Mouse (Mus musculus): ENCODE results near the gene Anxa7.

Anxa7 gene

GRCm38 (mm10) chr14:20479291-20480194, at the start of gene Anxa7:
TSS of gene Anxa7 (minus strand) at chr14:20480133.
- DNase-seq (ENCODE audit: low spot score): peak; percentile 78

- no peak for DNase-seq (ENCODE audit: low spot score)
These were observed 49.7 kb upstream of the Anxa7 start for GRCm38 (mm10) chr14:20529643-20530042.

- no peak for DNase-seq (ENCODE audit: low spot score)
These were observed 40.2 kb upstream of the Anxa7 start for GRCm38 (mm10) chr14:20520179-20520578.

GRCm38 (mm10) chr14:20508424-20508823, 28.5 kb upstream of the Anxa7 start:
- DNase-seq (ENCODE audit: low spot score): no peak

GRCm38 (mm10) chr14:20502966-20503365, 23.0 kb upstream of the Anxa7 start:
- DNase-seq (ENCODE audit: low spot score): no peak

GRCm38 (mm10) chr14:20499982-20500381, 20.0 kb upstream of the Anxa7 start:
- DNase-seq (ENCODE audit: low spot score): no peak

GRCm38 (mm10) chr14:20496603-20497002, 16.7 kb upstream of the Anxa7 start, which contains the start of gene Mss51:
TSS of gene Mss51 (minus strand) at chr14:20496901.
- no peak for DNase-seq (ENCODE audit: low spot score)

- no peak for DNase-seq (ENCODE audit: low spot score)
These were observed 6.1 kb upstream of the Anxa7 start for GRCm38 (mm10) chr14:20486031-20486430.

GRCm38 (mm10) chr14:20482051-20482751, 2.3 kb upstream of the Anxa7 start:
- DNase-seq (ENCODE audit: low spot score): no peak

- no peak for DNase-seq (ENCODE audit: low spot score)
These were observed 1.3 kb upstream of the Anxa7 start for GRCm38 (mm10) chr14:20481211-20481610.

- DNase-seq (ENCODE audit: low spot score): no peak
These were observed 254 bp upstream of the Anxa7 start for GRCm38 (mm10) chr14:20480195-20480579.

GRCm38 (mm10) chr14:20478801-20479200, 1.1 kb downstream of the Anxa7 start:
- DNase-seq (ENCODE audit: low spot score): peak; percentile 37

GRCm38 (mm10) chr14:20478385-20478784, 1.5 kb downstream of the Anxa7 start:
- DNase-seq (ENCODE audit: low spot score): no peak

GRCm38 (mm10) chr14:20477261-20478025, 2.5 kb downstream of the Anxa7 start:
- peak; percentile 70 for DNase-seq (ENCODE audit: low spot score)

- DNase-seq (ENCODE audit: low spot score): no peak
These were observed 19.7 kb downstream of the Anxa7 start for GRCm38 (mm10) chr14:20460216-20460615.

- DNase-seq (ENCODE audit: low spot score): no peak
These were observed 21.6 kb downstream of the Anxa7 start for GRCm38 (mm10) chr14:20458378-20458777.

- DNase-seq (ENCODE audit: low spot score): no peak
These were observed 27.0 kb downstream of the Anxa7 start for GRCm38 (mm10) chr14:20452929-20453328.

- DNase-seq (ENCODE audit: low spot score): peak; percentile 86
These were observed 28.1 kb downstream of the Anxa7 start, which contains the start of gene Cfap70 for GRCm38 (mm10) chr14:20451765-20452331. TSS of gene Cfap70 (minus strand) at chr14:20452226.

GRCm38 (mm10) chr14:20451302-20451701, 28.6 kb downstream of the Anxa7 start:
- no peak for DNase-seq (ENCODE audit: low spot score)

GRCm38 (mm10) chr14:20447209-20447608, 32.7 kb downstream of the Anxa7 start:
- no peak for DNase-seq (ENCODE audit: low spot score)

- peak; percentile 14 for DNase-seq (ENCODE audit: low spot score)
These were observed 37.7 kb downstream of the Anxa7 start for GRCm38 (mm10) chr14:20442252-20442651.

GRCm38 (mm10) chr14:20436976-20437375, 43.0 kb downstream of the Anxa7 start:
- DNase-seq (ENCODE audit: low spot score): no peak
